Mouse (Mus musculus): ENCODE measurements around the gene Cyba.

Cyba gene

DNA sequence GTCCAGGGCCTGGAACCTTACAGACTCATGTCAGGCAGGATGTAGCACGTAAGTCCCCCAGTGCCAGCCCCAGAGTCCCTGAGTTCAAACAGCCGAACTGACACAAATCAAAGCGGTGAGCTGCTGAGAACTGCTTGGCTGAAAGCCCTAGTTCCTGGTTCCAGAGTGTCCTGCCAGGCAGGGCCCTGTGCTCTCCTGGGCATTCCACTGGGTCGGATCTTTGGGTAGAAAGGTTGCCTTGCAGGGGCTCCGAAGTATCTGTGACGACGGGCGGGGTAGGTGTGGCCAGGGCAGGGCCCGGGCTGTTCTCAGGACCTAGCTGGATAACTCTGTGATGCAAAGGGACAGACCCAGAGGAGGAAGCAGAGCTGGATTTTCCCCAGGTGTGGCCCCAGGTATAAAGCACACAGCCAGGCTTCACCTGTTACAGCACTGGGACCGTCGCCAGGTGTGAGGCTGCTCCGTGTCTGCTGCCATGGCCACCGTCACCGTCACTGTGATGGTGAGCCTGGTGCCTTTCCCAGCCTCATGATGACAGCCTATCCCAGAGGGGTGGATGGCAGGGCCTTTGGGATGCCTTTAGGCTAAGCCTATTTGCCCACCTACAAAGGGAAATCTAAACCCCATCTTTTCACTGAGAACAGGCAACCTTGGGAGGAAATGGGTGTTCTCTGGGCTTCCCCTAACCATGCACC is 11.2 kb downstream of the Cyba start, which contains the start of gene Il17c:
Gene Il17c, plus strand, starts transcription at position 645 of the 695 bp plus-strand sequence.
- DNase-seq (ENCODE audit: low spot score in 2 of 2): no peak

DNA sequence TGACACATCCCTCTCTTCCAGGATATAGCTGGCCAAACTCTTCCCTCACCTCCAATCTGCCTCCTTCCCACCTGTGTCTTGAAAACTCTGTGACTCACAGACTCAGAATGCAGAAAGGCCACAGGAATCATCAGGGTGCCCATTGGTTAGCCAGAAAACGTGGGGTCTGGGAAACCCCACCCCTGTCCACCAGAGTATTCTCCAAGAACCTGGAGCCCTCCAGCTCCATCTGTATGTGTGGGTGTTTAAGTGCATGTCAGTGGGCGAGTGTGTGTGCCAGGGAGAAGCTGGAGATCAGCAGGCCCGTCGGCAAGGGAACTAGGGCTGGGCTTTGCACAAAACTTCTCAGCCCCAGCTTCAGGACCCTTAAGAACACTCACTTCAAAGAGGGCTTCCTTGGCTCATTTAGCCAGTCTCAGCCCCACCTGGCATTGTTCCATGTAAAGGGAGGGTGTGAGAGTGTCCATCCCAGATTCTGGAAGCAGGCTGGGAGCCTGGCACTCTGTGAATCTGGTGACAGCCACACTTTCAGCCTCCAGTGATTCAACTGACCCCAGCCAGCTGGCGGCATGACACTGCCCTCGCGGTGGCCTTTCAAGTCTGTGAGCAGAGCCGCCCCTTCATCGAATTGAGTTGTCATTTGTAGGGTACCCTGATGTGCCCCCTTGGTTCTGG is 12.7 kb downstream of the Cyba start:
- DNase-seq (ENCODE audit: low spot score in 2 of 2): no peak

DNA sequence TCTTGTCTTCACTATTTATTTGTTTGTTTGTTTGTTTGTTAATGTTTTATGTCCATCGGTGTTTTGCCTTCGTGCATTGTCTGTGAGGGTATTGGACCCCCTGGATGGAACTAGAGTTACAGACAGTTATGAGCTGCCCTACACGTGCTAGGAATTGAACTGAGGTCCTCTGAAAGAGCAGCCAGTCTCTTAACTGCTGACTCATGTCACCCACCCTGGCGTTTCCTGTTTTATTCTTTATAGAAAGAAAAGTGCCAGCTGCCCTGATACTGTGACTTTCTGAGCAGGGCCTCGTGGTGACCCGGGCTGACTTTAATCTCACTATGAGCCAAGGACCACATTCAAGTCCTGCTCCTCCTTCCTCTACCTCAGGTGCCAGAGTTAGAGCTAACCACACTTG is 17.2 kb downstream of the Cyba start:
- no peak for DNase-seq (ENCODE audit: low spot score in 2 of 2)

DNA sequence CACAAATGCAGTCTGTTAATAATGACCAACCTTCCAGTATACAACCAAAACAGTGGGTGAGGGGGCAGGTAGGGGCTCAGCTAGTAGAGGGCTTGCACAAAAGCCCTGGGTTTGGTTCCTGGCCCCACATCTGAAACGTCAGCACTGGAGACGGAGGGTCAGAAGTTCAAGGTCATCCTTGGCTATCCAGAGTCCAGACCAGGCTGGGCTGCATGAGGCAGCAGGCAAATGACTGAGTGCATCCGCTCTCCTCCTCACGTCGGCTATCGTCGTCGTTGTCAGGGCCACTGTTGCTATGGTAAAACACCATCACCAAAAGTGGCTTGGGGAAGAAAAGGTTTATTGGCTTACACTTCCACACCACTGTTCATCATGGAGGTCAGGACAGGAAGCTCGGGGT is 18.4 kb downstream of the Cyba start:
- no peak for DNase-seq (ENCODE audit: low spot score in 2 of 2)

DNA sequence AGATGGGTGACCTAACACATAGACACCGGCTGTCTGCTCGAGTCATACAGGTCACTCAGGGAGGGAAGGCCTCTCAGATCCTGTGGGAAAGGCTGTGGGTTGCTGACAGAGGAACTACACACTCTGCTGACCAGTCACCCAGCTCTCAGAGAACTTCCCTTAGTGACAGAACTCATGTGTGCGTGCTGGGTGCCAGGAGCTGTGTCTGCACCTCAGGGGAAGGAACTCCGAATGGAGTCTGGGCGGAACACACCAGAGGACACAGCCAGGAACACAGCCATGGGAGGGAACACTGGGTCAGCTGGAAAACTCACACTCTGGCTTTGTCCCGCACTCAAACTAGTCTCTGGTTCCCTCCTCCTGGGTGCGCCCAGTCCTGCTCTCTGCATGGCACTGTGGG is 25.1 kb downstream of the Cyba start:
- no peak for DNase-seq (ENCODE audit: low spot score in 2 of 2)

DNA sequence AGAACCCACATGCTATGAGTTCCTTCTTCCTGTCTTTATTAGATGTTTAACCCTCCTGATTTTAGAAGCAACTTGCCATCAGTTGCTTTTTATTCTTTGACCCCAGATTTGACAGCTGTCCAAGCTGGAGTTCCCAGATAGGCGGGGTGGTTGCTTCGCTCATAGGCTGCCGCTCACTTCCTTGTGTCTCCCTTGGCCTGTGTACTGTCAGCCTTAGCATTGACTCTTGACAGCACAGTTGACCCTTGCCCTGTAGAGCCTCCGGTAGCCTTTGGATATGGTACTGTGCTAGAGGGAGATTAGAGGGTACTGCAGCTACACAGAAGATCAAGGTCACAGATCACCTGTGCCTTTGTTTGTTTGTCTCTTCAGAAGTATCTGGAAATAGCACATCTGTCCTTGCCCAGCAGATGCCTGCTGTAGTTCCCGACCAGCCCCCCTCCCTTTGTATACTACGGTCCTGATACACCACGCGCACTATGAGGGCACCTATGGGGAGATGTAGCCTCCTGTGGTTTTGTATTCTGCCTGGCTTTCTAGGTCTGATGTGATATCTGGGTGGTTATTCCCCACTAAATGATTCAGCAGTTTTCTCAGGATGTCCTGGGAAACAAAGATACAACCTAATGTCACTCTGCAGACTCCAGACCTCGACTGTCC is 27.5 kb downstream of the Cyba start:
- DNase-seq (ENCODE audit: low spot score in 2 of 2): no peak

DNA sequence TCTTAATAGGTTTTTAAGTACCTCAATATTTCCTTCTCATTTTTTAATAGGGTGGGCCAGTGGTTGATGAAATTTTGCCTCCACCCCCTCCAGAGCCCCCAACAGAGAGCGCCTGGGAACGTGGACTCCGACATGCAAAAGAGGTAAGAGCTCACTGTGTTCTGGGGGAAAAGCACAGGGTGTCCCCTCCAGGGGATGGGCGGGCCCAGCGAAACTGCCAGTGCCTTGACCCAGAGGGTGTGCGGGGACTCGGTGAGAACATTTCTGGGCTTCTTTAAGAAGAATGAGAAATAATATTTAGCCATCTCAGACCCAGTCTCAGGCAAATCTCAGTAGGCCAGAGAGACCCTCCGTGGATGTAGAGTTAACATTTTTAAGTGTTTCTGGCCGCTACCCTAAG is 34.5 kb downstream of the Cyba start:
- no peak for DNase-seq (ENCODE audit: low spot score in 2 of 2)

DNA sequence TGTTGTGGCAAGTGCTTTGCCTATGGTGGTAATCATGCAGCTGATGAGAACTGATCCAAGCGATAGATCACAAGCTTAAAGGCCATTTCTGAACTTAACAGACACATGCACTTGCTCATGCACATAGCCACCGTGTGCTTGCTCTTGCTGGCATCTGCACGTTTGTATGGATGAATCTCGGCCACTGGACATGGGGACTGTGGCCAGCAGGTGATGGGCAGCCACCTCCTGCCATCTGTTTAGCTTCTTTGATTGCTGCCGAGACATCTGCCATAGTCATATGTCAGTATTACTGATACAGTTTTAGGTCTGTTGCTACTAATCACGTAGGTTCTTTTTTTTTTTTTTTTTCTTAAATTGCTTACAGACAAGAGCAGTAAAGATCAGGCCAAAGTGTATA is 37.4 kb downstream of the Cyba start:
- DNase-seq (ENCODE audit: low spot score in 2 of 2): no peak

DNA sequence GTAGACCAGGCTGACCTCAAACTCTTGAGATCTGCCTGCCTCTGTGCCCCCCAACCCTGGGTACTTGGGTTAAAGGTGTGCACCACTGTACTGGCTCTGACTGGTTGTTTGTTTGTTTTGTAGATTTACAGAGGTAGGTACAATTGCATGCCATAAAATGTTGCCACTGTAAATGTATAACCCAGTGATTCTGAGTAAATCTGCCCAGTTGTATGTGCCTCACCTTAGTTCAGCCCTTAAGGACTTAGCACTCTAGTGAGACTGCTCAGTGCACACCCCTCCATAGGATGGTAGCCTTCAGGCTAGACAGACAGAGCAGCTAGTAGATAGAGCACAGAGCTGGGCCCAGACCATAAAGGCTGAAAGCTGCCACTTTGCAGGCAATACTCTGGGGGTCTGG is 39.0 kb downstream of the Cyba start:
- DNase-seq (ENCODE audit: low spot score in 2 of 2): no peak

DNA sequence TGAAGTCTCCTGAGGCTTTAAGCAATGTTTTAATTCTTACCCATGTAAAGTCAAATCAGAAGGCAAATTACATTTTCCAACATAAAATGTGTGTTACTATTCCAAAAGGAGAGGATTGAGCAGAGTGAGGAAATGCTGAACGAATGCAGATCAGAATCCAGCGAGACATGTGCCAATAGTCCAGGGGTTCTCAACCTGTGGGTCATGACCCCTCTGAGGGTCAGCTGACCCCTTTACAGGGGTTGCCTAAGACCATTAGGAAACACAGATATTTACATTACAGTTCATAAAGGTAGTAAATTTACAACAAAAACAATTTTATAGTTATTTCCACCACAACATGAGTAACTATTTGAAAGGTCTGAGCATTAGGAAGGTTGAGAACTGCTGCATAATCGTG is 42.0 kb downstream of the Cyba start:
- DNase-seq (ENCODE audit: low spot score in 2 of 2): no peak

DNA sequence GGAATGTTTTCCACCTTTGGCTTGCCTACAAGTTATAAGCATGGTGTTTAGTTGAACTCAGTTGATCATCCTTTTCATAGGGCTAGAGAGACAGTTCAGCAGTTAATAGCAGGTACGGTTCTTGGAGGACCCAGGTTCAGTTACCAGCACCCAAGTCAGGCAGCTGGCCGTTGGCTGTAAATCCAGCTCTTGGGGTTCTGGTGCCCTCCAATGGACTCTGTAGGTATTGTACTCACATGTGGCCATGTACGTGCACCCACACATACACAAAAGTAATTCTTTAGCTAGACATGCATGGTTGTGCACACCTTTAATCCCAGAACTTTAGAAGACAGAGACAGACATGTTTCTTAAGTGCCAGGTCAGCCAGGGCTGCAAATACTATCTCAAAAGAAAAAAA is 43.4 kb downstream of the Cyba start:
- DNase-seq (ENCODE audit: low spot score in 2 of 2): no peak

DNA sequence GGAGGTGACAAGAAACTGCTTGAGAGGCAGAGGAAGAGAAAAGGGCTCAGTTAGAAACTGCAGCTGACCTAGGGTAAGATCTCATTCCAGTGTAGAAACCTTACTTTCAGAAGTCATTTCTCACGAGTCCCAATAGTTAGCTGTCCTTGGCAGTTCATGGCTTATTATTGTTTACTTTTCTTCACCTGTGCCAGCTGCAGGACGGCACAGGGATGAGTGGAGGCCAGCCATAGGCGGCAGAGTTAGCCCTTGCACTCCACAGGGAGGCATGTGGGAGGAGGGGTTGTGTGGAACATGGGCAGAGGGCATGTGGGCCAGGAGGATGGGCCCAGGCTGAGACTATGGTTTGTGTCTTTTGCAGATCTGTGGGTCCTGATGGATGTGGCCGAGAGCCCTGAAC is 49.7 kb downstream of the Cyba start:
- DNase-seq (ENCODE audit: low spot score in 2 of 2): no peak

DNA sequence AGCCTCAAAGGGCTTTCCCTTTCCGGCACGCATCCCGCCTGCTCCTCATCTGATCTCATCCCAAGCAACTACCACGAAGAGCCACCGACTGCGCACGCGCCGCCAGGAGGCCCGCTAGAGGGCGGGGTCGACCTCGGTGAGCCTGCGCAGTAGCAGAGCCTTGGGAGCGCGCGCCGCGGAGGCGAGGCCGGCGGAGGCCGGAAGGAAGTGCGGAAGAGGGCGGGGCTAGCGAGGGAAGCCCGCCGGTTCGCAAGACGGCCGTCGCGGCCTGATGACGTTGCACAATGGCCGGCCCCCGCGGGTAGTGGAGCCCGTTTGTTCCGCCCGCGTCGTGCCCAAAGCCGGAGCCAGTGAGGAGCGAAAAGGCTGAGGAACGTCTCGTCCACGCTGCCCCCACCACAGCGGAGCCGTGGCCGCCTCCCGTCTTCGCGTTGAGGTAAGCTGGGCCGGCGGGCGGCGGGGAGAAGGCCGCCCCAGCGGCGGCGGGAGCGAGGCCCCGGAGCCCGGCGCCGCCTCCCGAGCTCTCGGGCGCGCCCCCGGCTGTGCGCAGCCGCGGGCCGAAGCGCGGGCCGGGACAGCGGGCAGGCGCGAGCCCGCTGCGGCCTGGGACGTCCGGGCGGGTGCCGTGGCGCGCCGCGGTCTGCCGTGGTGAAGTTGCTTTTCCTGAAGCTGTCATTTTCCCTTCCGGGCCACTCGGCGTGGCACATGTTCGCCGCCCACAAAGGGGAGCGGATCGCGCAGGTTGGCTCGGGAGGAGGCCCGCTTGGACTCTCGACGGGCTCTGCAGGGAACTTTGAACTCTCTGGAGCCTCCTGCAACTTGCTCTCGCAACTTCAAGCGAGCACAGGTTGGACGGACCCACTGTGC is 56.1 kb downstream of the Cyba start, which contains the start of gene Zc3h18:
Gene Zc3h18, plus strand, starts transcription at position 245 of the 867 bp plus-strand sequence.
- peak; percentile 98 to 100 for DNase-seq (ENCODE audit: low spot score in 2 of 2)

DNA sequence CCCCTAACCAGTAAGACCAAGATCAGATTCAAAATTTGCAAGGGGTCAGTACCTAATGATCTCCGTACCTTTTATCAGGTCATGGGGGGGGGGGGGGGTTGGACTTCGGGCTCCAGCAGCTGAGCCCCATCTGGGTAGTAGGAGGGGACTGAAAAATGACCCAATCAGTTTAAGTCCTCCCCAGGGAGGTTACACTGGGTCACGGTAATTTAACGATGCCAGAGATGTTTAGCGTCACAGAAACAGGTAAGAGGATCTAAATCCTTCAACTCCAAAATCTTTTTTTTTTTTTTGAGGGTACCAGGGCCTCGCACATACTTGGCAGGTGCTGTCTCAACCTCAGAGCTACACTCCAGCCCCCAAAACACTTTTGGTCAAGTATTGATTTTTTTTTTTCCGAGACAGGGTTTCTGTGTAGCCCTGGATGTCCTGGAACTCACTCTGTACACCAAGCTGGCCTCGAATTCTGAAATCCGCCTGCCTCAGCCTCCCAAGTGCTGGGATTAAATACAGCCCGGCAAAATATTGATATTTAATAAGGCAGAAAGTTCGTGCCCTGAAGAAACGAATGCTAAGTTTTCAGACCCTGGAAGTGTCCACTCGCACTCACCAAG is 56.9 kb downstream of the Cyba start:
- no peak for DNase-seq (ENCODE audit: low spot score in 2 of 2)

DNA sequence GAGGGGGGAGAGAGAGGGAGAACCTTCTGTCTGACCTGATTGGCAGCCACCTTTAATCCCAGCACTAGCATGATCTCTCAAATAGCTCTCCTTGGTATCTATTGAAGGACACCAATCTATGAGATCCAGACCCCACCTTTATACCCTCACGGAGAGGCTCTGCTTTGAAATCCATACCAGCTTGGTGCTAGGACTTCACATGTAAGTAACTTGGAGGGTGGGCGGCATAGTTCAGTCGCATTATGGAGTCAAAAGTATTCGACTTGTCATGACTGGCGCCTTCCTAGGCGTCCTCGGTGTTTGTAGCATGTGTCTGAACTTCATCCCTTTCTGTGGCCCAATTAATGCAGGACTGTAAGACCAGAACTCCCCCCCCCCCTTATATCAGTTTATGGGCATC is 57.4 kb downstream of the Cyba start:
- DNase-seq (ENCODE audit: low spot score in 2 of 2): no peak
